Mouse (Mus musculus) heart, adult 2 months (tissue): Measurements from ENCODE around the gene Ctu2.

ENCODE experiments used
- CTCF ChIP-seq: fragments of 200-600 bp; IDR thresholded peaks from 2 replicates; pipeline ENCODE4 v1.8.1; 2022; ENCODE audit warnings: antibody characterized with exemption, mild to moderate bottlenecking, moderate library complexity
- POLR2A ChIP-seq: fragments of 200-500 bp; IDR thresholded peaks from 2 replicates; pipeline ENCODE4 v1.6.1; 2011; ENCODE audit warnings: mild to moderate bottlenecking, low read depth, low read length, control low read depth; ENCODE audit not compliant: insufficient read depth

DNA sequence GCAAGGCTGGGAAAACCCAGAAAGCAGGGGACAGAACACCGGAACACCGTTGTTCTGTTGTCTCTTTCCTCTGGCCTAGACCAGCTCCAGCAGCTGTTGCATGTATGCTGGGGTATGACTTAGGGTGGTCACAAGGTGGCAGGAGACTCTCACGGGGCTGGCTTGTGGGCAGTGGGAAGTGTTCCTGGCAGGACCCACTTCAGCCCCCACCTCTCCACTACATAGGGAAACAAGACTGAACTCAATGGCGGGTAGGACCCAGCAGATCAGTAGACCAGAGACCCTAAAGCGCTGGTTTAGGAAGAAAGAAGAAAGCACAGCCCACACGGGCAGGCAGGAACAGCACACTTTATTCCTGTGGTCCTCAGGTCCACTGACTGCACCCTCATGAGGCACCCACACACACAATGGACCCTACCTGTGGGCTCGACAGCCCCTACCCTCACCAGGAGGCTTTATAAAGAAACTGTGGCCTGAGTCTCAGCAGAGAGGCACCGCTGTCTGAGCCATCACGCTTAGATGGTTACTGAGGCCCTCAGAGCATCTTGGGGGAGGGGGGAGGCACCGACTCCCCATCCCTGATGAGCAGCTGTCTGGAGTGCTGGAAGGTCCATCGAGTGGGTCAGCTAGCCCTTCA is 42.6 kb upstream of the Ctu2 start:
- TF ChIP-seq POLR2A, result no peak
- peak; percentile 50 for TF ChIP-seq CTCF
